8 mouse cellular contexts compared by ENCODE assay signal in the genomic region with DNA sequence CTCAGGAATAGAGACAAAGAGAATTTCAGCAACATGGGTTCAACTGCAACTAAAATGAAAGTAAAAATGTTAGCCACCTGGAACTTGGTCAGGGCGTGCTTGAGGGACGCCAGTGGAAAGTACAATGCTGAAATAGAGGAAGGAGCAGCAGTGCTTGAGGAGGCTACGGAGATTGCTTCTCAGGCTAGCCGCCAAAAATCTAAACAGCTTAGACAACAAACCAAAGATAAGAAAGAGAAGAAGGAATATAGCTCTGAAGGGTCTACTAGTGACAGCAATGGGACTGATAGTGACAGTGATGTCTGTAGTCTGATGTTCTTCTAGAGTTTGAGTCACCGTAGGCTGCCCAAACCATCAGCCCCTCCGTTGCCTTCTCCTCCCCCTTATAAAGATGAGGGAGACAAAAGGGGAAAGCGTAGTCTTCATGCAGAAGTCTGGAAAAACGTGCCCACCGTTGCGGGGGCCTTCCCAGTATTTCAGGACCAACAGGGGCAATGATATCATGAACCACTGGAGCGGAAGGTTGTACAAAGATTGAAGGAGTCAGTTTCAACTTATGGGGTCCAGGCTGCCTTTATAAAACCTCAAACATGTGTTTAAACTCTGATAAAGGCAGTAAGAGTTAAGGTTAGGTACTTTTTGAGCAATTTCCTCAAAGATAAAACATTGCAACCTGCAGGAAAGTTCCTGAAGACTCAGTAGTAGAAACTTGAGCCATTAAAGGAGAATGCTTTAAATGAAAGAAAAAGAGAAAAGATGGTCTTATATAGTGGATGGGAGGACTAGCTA. TPM values are rescaled to one million over a fixed set of nuclear protein-coding genes. Genes with fewer than 3 reads are reported as not detected.
"Had no signal": no experiment of that assay in that cellular context is flagged by ENCODE, and none has a peak within 500 bp of the region (broad histone marks: within the 10 kb centered on the region; RNA-seq: fewer than 3 reads in every experiment).

No protein-coding gene starts in this region.

RNA-seq across cellular contexts. Expression of a gene that starts 15.5 kb away (rescaled TPM):
- polyA plus RNA-seq: lung, embryonic 14.5 days; lung, embryonic 16.5 days; midbrain, embryonic 14.5 days; midbrain, embryonic 16.5 days; neural tube, embryonic 13.5 days; neural tube, embryonic 15.5 days; small intestine, adult 2 months; stomach, embryonic 16.5 days had no signal
